Mouse (Mus musculus) right cerebral cortex, postnatal 14 days (tissue): Measurements from ENCODE around the gene Cfl1.
"Not testable (repeated sequence)": the region's sequence is repeated elsewhere in the genome, so short reads cannot be mapped to it uniquely, and the experiment has no call there.

Source experiments
- DNase-seq: peaks from one replicate; pipeline ENCODE4 v3.0.0; 2022

Cfl1 gene

DNA sequence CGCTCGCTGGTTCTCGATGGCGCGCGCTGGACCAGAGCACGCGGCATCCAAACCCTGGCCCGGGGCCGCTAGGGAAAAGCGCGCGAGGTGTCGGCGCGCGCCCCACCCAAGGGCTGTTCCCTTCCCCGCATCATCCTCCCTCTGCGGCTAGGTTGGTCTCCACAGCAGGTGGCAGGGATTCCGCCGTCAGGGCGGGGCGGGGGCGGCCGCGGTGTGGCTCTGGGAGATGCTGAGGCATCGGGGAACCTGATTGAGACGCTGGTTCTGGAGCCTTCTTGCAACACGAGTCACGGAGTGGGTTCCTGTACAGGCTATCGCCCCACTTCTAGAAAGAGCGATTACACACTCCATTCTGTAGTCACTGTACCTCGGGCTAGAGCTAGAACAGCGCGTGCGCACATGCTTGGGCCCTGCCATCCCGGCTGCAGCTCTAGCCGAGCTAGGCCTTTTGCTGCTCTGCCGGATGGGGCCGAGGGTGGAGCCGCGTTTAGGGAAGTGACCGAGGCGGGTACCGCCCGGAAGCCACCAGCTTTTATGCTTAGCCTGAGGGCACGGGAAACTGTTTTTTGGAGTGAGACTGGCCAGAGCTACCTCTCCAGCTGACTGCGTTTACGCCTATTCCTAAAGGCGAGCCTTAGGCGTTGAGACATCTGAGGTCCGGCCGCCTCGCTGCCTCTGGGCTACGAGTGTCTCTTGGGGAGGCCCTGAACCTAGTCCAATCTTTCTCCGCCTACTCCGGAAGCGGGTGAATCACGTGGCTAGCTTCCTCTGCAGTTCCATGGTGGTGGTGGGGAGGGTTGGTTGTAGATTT, 848 bp downstream of the Cfl1 start:
- peak; percentile 68 for DNase-seq

DNA sequence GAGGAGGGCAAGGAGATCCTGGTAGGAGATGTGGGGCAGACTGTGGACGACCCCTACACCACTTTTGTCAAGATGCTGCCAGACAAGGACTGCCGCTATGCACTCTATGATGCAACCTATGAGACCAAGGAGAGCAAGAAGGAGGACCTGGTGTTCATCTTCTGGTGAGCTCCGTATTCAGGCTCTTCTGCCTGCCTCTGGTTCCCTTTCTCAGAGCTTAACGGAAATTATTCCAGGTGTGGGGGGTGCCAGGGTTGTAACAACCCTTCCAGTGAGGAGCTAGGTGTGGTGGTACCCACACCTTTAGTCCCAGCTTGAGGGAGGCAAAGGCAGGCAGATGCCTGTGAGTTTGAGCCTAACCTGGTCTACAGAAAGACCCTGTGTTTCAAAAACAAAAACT, 2.4 kb downstream of the Cfl1 start:
- no peak for DNase-seq

DNA sequence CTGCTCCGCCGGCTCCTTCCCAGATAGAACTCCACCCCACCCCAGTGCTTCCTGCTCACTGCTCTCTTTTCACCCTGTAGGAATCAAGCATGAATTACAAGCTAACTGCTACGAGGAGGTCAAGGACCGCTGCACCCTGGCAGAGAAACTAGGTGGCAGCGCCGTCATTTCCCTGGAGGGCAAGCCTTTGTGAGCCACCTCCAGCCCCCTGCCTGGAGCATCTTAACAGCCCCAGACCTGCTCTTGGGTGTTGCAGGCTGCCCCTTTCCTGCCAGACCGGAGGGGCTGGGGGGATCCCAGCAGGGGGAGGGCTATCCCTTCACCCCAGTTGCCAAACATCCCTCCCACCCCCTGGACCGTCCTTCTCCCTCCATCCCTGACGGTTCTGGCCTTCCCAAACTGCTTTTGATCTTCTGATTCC, 3.1 kb downstream of the Cfl1 start:
- DNase-seq = not testable (repeated sequence)

DNA sequence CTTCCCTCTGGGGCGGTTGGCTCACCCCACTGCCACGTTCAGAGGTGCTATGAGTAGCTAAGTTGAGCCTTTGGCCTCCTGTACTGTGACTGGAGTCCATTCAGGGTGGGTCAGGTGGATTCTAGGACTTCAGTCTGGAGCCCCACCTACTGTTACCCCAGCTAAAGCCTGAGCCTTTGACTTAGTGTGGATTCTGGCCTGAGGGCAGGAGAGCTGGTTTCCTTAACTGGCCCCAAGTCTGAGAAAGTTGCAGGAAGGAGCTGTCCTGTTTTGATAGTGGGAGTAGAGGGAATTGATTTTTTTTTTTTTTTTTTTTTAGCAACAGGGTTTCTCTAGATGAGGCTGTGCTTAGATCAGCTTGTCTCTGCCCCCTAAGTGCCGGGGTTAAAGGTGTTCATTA, 4.1 kb downstream of the Cfl1 start:
- DNase-seq = no peak

DNA sequence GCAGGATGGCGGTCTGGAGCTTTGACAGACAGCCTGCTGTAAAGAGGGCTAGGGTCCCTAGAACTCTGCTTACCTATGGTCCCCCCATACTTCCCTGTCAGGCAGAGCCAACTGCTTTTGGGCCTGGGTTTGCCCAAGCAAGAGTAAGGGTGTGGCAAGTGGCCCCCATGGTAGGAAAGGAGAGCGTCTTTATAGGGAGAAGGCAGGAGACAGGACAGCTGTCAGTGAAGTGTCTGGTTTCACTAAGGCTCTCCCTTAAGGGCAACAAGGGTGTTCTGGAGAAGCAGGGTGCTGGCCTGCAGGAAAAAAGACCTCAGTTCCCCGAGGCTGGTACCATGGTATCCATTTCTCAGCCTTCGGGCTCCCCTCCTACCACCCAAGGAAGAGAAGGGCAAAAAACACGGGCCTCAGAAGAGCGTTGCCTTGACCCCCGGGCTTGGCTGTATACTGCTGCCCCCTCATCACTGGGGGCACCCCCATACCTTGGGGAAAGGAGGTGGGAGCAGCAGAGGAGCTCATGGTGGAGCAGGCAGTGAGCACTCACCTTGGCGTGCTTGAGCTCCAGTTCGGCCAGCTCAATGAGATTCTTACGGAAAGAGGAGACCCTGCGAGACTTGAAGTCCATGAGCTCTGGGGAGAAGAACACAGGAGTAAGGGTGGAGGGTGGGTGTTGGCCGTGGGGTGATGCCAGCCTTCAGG, 5.2 kb downstream of the Cfl1 start:
- DNase-seq = no peak

DNA sequence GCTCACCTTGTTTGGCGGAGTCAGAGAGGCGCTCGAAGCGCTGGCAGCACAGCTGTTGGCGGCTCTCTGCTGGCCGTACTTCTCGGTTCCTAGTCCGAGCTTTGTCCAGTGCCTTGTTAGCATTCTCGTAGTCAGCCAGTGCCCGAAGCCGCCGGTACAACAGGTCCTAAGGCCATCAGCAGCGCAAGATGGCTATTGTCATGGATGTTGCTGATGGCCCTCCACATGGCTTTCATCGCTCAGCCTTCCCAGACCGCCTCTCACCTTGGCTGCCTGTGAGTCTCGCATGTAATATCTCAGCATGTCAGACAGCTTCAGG, 5.8 kb downstream of the Cfl1 start:
- DNase-seq = no peak

DNA sequence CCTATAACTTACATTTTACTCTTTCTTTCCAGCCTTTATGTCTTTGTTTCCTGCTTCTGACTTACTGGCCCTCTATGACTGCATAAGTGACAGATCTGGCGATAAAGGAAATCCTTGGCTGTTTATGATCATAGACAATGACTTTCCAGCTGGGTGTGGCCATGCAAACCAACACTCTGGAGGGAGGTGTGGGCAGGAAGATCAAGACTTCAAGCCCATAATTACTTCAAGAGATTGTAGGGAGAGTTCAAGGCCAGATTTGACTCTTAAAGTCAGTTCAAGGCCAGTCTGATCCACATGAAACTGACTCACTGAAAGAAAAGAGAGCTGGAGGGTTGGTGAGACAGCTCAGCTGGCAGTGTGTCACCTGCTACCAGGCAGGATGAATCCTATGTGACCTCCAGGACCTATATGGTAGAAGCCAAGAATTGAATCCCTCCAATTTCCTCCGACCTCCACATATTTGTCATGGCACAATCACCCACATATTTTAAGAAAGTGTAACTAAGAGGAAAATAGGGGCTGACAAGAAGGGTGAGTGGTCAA, 10.1 kb downstream of the Cfl1 start:
- DNase-seq = no peak

DNA sequence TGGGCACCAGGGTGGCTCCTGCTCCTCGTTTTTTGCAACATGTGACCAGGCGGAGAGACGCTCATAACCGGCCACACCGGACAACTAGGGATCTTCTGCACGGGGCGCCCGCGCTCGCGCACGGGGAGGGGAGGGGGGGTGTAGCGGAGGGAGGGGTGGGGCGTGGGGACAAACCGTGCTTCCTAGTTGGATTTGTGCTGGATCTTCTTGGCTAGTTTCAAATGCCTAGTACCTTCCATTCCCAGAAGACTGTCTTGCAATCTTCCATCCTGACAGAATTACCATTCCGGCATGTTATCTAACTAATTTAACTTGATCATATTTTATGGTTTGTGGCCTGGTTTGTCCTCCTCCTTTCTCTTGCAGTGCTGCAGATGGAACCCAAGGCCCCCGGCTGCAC, 13.4 kb downstream of the Cfl1 start, which contains the start of gene 1700020D05Rik:
Gene 1700020D05Rik (minus strand): TSS at position 101 of the 400 bp plus-strand sequence.
- no peak for DNase-seq

DNA sequence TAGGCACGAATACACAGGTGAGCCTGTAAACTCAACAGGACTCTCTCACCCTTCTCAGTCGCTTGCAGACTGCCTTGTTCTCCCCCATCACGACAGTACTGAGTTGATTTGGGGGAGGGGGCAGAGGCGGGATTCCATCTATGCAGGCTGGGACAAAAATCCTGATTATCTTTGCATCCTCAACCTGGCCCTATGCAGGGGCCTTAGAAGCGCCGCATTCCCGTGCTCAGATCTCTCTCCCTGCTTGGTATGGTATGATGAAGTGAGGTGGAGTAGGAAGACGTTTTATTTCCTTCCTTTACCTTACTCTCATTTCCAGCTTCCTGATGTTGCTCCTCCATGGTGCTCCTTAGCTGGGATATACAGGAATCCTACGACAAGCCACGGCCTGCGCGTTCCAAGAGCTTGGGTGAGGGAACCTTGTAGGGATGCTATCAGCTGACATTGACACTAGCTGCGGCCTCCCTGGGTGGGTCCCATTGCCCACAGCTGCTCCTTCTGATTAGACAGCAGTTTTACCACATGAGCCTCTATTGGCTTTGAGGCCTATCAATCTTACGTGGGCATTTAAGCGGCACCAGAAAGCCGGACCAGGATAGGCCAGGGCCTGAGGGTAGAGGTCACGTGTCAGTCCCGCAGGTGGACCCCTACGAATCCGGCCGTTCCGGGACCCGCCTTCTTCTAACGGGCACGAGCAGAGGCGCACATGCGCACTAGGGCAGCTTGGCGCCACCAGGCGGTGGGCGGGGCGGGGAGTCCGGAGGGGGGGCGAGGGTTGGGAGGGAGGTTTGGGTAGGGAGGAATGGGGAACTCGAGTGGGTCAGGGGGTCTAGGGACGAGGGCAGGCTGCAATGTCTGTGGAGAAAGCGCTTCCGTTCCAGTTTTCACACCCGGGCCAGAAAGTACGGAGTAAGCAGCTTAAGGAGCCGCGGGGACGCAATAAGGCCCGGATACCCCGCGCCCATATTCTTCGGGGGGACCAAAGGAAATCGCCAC, 20.1 kb downstream of the Cfl1 start, which contains the start of gene Snx32:
Gene Snx32 (minus strand): TSS at position 508 of the 996 bp plus-strand sequence.
- peak; percentile 99 for DNase-seq

DNA sequence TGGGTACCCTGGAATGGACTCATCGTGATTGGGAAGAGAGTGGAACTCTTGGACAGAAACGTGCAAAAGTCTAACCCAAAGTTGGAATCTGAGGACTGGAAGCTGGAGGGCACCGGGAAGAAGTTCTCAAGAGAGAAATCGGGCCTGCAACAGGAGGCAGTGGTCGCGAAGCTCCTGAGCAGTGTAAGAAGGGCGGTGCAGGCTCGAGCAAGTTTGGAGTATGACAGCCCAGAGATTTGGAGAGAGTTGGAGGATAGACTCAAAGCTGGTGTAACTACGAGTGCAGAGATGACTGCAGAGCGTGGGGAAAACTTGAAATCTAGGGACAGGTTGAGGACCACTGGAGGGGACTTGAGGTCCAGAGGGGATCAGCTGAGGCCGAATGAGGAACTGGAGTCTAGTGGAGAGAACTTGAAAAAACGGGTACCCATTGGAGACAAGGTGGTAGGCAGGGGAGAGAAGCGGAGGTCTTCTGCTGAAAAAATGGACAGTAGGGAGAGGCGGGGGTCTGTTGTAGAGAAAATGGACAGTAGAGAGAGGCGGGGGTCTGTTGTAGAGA, 20.9 kb downstream of the Cfl1 start:
- no peak for DNase-seq

DNA sequence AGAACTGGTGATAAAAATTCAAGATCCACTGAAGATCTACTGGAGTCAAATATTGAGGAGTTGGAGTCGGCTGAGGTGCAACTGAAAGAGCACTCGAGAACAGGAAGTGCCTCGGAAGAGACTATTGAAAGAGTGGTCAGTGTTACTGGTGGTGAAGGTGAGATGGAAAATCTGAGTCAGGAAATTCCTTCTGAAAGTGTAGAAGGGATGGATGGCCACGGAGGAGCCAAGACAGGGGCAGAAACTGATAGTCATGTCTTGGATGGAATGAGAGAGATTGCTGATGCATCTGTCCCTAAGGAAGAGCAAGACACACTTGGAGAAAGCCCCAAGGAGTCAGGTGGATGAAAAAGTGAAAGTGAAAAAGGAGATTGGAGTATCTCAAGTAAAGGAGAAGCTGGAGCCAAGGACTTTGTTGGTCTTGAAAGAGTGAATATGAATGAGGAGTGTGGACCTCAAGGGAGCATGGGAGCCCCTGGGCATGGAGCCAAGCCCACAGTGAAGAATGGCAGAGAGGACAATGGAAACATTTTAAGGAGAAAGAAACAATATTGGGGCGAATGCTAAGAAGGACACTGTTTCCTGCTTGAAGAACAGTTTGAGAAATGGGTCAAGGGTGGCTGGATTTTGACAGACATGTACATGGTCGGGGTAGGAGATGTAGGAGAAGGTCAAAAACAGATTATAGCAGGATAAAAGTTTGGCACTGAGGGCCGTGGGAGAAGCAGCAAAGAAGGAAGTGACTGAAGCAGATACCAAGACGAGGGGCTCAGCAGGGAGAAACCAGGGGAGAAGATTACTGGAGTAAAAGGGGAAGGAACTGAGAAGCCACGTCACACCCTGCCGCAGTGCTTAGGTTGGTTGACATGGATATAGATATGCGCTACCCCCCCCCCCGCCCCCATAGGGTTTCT, 22.1 kb downstream of the Cfl1 start:
- DNase-seq = no peak

DNA sequence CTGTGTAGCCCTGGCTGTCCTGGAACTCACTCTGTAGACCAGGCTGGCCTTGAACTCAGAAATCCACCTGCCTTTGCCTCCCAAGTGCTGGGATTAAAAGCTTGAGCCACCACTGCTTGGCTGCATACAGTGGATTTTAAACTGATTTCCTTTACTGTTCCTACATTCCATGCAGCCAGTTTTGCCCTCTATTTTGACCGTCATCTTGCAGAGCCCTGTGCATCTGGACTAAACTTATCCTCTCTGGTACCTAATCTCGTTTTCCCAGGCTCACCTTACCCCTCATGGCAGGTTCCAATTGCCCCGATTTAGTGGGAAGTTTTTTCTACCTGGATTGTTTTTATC, 22.7 kb downstream of the Cfl1 start:
- DNase-seq = no peak

DNA sequence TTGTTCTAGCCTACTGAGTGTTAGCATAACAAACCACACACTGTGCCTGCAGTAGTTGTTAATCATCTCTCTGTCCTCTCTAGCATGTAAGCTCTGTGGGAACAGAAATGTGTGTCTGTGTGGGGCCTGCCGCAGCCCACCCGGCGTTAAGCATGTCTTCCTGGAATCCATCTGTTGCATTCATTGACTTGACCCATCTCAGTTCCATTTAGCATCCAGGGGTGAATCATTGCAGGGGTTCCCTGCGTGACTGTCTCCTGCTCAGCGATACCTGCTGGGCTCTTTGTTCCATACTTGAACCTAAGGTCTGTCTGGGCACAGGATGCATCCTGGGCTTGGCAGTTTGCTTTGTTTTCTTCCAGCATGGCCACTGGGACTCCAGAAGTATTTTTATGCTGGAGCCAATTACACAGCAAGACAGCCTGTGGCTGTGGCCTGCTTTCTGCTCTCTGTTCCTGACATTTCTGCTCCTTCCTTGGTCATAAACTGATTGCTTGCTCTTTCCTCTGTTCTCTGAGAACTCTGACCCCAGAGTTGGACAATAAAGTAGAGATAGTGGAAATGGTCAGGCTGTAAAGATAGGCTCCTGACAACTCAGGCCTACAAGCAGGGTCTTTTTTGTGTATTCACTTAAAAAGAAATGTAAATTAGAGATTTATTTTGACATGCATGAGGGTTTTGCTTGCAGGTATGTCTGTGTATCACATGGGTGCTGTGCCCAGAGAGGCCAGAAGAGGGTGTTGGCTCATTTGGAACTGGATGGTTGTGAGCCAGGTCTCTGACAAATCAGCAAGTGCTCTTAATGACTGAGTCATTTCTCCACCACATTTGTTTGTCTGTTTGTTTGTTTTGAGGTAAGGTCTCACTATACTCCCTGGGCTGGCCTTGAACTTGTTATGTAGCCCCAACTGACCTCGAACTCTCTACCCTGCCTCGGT, 25.9 kb downstream of the Cfl1 start:
- DNase-seq = no peak

DNA sequence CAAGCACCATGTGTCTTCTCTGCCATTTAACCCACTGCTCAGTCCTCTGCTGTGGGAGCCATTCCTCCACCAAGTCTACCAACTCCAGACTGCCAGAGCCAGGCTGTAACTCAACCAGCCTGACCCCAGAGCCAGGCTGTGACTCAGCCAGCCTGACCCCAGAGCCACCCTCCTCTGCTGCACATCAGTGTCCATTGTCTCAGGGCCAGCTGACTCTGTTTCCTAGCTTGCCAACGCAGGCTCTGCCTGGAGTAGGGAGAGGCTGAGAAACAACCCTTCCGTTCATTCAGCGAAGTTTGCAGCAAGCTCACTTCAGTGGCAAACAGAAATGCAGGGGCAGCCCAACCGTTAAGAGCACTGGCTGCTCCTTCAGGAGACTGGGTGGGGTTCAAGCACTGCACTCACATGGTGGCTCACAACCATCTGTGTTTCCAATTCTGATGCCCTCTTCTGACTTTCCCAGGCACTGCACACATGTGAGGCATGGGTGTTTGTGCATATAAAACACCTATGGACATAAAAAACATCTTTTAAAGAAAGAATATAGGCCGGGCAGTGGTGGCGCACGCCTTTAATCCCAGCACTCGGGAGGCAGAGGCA, 26.8 kb downstream of the Cfl1 start:
- DNase-seq = no peak

DNA sequence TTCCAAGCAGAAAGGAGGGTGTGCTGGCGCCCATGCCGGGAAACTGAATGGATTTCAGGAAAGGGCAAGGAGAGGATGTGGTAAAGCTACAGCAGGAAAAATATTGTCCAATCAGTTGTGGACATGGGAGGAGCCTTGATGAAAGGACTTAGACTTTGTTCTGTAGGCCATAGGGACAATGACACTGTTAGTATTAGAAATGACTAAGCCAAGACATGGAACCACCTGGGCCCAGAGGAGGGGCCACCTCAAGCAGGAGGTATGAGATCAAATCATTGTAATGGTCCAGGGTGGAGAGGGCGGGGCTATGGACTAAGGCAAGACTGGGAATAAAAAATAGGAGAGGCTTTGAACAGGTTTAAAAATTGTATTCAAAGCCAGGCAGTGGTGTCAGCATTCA, 28.5 kb downstream of the Cfl1 start:
- DNase-seq = no peak

DNA sequence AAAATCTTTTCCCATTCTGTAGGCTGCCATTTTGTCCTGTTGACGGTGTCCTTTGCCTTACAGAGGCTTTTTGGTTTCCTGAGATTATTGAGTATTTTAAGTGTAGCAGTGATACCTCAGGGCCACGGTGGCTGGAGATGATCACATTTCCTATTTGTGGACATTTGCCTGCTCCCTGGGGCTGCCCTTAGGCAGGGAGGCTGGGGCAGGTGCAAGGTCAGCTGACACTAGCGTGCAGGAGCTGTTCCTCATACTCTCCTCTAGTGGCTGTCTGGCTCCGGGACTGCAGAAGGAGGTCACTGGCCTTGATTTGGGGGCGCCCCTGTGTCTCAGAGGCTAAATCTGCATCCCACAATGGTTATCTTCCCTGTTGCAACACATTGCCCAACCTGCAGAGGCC, 34.9 kb downstream of the Cfl1 start:
- DNase-seq = no peak

DNA sequence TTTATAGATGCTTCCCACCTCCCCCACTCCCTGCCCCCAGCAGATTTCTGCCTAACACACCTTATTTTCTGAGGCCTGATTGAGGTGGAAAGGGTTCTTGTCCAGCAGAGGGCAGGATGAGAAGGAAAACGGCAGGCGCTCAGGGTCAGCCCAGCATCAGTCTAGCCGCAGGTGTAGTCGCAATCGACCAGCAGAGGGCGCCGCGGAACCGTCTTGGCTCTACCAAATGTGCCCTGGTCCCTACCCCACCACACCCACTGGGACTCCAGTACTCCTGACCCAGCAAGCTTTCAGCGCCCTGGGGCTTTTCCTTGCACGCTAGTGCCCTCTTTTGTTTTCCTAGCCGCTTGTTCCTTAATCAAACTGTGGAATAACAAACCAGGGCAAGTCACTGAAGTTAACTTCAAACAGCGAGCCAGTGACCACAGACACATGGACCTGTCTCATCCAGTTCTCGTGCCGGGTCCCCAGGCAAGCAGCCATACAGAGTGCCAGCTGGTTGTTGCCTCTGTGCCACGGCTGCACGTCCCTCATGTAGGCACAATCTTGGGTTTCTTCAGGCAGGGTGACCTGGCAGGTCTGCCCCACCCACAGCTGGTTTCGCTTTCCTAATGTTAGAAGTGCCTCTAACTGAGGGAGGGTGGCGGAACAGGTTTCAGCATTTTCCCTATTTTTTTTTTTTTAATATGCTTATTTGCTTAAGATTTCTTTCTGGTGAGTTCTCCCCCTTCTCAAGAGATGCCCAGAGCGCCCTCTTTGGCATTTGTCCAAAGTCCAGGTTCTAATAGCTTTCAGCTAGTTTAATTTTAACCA, 39.3 kb downstream of the Cfl1 start:
- peak; percentile 94 for DNase-seq

DNA sequence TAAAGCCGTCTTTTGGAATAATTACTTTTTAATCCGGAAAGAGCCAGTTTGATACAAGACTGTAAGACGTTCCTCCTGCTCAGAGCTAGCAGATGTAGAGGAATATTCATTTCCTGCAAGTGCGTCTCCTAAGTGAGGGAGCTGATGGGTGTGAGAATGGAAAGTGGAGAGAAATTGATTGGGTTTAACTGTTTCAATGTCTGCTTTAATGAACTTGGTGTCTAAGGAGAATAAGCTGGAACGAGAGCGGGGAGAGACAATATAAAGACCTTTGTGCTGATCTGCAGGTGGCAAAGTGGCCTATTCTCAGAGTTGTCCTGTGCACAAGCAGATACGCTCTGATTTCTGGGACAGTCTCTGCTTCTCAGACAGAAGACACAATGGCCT, 39.9 kb downstream of the Cfl1 start:
- no peak for DNase-seq

DNA sequence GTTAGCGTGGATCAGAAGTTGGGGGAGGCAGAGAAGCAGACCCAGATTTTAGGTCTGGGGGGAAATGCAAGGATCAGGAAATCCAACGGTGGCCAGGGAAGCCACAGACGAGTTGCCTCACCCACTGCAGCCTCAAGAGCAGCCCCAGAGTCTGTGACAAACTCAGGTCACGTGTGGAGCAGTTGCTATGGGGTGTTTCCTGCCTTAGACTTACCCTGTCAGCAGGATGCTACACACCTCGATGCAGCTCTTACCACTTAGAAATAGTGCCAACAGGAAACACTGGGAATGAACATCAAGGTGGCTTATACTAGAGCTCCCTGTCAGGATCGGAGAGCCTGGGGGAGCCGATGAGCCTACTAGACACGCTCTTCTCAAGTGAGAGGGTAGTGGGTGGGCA, 42.3 kb downstream of the Cfl1 start:
- no peak for DNase-seq
